Mouse (Mus musculus) left cerebral cortex, adult 8-10 months (tissue): ENCODE measurements around the gene Rplp2. TPM values are rescaled to one million over a fixed set of nuclear protein-coding genes. Genes with fewer than 3 reads are reported as not detected.

Experiments
- DNase-seq, 2 experiments: peaks; one replicate each; pipeline ENCODE4 v3.0.0; 2022; ENCODE audit warnings: low spot score in 2 of 2
- total RNA-seq, 4 experiments: library from RNA; stranded (reverse); gene quantifications; 2 replicates each; pipeline ENCODE4 v1.2.4; 2022

The Rplp2 gene
- total RNA-seq, 4 experiments from 2014 or later = 524 to 612 (median 563) TPM

DNA sequence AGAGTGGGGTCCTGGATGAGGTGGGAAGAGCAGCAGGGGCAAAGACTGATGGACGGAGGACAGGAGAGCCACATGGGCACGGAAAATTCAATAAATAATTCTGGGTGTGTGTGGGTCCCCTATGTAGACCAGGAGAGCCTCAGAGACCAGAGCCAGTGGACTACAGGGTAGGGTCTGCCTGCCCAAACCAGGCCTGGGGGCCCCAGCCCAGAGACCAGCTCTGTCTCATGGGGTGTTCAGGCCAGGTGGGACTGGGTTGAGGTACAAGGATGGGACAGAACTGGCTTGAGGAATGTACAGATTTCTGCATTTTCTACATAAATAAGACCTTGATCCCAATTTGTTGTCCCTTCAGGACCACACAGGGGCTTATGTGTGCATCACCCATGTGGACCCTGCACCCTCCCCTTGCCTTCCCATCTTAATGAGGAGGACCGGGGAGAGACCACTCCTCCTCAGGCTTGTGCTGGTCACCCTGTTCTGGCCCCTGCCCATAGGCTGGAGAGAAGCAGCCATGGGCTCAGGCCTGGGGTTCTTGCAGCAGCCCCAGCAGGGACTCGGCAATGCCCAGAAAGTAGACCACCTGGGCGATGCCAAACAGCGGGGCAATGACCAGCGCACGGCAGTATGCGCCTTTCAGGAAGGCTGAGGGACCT lies 16.5 kb upstream of the Rplp2 start:
- DNase-seq = no peak

DNA sequence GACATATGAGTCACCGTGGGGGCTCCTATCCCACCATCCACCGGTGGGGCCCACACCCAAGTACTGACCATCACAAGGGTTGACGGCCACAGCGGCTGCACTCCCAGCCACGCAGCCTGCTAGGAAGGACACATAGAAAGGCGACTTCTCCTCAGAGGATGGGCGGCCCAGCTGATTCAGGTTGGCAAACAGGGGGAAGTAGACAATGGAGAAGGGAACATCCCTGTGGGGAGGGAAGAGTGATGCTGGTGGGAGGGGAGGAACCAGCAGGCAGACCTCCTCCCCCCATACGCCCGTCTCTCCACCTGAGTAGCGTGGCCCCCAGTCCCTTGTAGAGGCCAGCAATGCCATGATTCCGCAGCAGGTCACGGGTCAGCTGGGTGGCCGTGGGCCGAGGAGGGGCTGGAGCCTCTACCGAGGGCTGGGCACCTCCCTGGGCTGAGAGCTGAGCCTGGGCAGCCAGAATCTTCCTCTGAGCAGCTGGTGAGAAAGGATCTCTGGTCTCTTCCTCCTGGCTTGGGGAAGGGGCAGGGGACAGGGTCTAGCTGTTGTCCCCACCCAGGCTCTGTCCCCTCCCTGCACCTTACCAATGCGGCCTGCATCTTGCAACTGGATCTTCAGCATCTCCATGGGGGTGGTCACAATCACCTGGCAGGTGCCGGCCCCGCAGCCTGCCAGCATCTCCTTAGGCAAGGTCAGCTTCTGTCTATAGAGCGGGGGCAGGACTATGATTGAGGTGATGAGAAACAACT lies 15.6 kb upstream of the Rplp2 start:
- no peak for DNase-seq

- DNase-seq = no peak
Measured at GRCm38 (mm10) chr7:141432186-141432611, 15.0 kb upstream of the Rplp2 start.

- no peak for DNase-seq
Measured at GRCm38 (mm10) chr7:141432741-141433516, 14.2 kb upstream of the Rplp2 start.

DNA sequence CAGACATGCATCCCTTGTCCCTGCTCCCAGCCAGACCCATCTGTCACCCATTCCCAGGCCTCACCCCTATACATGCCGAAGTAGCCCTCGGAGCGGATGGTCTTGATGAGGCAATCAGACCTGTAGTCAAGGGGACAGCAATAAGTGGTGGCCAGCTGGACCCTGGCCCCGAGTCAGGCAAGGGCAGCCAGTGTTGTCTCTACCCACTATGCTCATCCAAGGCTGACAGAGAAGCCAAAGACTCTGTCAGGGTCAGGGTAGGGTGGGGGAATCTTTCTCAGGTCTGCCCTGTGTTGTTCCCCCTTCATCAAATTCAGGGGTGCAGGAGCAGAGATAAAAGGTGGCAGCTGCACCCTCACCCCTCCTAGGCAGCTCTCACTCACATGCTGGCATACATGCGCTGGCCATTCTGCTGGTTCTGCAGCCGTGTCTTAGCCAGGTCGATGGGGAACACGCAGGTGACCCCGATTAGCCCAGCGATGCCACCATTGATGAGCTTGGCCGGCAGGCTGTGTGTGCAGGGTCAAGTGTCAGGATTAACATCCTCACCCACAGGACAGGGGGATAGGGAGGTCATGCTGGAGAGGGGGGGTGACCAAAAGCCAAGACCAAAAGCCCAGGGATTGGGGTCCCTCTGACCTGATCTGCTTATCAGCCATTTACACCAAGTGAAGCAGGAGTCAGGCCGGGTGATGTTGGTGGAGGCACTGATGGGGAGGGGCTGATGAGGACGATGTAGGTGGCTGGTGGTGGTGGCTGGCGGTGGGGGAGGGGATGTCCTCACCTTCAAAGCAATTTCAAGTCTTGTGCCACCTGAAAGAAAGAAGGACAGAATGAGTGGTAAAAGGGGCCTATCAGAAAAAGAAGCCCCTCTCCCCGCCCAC lies 13.4 kb upstream of the Rplp2 start:
- DNase-seq = no peak

- peak in 1 of 2 experiments; percentile 73 for DNase-seq
Measured at GRCm38 (mm10) chr7:141434464-141434863, 12.7 kb upstream of the Rplp2 start.

DNA sequence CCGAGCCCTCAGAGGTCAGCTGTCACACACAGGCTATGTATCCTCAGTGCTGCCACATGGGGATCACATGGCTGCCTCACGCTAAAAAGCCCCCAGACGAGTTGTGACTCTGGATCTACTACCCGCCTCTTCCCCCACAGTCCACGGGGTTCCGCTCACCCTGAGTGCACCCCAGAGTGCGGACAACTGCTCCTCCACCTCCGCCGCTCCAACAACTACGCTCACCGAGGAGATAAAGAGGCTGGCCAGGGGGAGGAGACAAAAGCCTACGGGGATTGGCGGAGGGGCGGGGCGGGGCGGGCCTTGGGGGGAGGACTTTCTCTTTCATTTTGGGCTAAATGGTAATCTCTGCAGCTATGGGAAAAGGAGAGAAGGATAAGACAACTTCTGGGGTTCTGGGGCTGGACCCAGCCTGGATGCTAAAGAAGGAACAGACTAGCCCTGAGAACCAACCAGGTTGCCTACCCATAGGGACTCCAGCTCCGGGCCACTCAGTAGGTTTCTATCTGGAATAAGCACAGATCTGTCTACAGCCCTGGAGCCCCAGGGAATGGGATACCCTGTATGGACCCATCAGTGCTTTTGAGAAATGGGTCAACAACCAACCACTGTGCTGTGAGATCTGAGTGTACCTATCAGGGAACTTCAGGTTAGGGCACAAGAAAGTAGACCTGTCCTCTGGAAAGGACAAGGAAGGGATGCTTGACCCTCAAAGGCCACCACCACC lies 11.9 kb upstream of the Rplp2 start:
- DNase-seq = no peak

- no peak for DNase-seq
Measured at GRCm38 (mm10) chr7:141435856-141436522, 11.2 kb upstream of the Rplp2 start.

DNA sequence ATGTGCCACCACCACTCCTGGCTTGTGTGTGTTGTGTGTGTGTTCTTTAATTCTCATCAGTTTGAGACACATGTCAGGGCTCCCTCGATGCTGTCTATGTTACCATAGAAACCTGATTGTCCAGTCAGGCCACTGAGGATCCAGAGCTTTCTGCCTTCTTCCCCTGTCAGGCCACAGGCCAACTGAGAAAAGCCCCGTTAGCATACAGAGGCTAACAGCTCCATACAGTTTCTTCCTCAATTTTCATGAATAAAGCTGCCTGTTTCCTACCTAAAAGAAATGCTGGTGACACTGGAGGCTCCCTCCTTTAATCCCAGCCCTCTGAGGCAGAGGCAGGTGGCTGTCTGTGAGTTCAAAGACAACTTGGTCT lies 10.7 kb upstream of the Rplp2 start:
- no peak for DNase-seq

DNA sequence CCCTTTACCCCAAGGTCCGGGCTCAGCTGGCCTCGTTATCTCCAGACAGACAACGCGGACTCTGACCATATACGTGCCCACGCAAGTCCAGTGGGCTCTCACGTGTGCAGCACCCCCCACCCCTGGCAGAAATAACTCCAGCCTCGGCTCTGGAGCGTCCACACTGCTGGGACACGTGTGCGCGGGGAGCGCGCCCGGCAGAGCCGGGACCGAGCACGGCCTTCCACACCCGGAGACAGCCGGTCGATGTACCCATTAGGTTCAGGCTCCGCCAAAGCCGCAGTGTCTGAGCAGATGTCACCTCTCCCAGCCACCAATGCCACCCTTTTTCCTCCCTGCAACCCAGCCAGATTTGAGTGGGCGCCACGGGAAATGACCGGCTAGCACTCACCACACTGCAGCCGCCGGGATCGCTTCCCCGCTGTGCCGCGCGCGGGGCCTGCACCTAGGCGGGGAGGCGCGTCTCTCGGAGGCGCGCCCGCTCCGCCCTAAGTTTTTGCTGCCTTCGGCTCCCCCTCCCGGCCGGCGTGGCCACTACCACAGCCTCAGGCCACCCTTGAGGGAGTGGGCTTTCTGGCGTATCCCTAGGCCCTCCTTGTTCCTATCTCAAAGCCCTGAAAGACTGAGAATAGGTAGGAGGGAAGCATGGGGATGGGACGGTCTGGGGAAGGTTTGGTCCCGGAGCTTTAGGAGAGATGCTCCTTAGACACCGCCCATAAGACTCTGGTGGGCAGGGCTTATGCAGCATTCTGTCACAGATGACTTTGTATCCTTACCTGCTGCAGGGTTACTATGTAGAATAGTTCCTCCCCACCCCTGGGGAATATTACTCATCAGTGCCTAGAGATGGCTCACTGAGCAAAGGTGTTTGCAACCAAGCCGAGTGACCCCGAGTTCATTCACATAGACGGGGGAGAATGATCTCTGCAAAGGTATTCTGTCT lies 9.7 kb upstream of the Rplp2 start, which contains the start of gene Slc25a22:
Gene Slc25a22 (minus strand): TSS at position 715 of the 943 bp plus-strand sequence.
- peak; percentile 71 to 72 for DNase-seq

DNA sequence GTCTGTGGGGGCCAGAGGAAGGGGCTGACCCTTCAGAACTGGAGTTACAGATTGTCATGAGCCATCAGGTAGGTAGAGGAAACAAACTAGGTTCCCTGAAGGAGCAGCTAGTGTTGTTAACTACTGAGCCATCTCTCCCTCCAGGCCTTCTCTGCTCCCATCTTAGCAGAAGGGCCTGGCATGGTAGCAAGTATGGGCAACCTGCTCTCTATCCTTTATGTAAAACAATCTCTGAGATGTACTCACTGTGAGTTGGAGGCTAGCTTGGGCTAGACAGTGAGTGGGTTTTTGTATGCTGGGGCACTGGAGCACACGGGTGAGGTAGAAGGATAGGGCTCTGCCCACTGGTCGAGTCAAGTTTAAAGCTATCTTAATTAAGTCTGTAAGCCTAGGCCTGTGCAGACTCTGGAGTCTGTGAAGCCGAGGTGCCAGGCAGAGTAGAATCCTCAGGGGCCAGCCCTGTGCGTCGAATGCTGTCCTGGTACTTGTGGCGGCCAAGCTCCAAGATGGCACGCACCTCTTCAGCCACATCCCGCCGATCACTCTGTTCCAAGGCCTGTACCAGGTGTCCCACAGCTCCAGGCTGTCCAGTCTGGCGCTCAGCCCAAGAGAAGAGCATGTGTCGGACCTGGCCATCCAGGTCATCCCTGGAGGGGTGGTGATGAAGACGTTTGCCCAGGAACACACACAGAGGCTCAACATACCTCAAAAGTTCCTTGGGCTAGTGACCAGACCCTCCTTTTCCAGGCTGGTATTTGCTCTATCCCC lies 8.8 kb upstream of the Rplp2 start:
- no peak for DNase-seq

- DNase-seq = no peak
Measured at GRCm38 (mm10) chr7:141439140-141439679, 8.0 kb upstream of the Rplp2 start.

- no peak for DNase-seq
Measured at GRCm38 (mm10) chr7:141439811-141440210, 7.4 kb upstream of the Rplp2 start.

DNA sequence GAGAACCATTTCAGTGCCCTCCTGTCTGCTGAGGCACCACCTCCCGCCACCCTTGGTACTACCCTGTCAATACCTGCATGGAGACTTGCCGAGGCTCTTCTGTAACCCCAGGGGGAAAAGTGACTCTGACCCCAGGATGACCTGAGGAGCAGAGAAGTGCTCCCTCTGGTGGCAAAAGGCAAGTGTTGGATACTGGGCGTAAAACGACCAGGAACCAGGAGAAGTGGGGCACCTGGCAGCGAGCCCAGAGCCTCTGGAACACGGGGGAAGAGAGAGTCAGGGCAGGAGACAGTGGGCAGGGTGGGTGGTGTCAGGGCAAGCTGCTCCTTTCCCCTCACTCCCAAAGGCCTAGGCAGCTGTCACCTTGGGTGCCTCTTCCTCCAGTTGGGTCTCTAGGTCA lies 6.6 kb upstream of the Rplp2 start:
- DNase-seq = no peak

DNA sequence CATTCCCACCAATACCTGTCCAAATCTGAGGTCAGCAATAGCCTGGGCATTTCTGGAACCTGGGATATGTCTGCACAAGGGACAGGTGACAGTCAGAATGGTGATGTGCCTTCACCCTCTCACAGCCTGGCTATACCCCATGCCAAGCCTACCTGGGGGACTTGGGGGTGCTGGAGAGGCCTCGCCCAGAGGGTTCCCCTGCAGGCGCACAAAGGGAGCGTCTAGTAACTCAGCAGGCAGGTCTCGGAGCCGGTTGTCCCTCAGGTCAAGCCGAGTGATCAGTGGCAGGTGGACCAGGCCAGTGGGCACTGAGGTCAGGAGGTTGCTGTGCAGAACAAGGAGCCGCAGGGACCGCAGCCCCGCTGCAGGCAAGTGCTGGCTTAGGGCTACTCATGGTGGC lies 5.7 kb upstream of the Rplp2 start:
- no peak for DNase-seq

DNA sequence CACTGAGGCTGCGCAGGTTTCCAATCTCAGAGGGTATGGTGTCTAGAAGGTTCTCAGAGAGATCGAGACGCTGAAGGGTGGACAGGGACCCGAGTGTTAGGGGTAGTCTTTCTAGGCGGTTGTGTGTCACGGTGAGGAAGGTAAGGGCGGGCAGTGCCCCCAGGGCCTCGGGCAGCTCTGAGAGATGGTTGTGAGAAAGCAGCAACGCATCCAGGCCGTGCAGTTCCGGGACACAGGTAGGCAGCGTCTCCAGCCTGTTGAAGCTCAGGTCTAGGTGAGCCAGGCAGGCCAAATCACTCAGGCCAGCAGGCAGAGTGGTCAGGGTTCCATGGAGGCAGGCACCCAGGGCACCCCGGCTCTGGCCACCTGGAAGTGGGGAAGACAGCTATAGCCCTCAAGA lies 5.0 kb upstream of the Rplp2 start:
- no peak for DNase-seq

DNA sequence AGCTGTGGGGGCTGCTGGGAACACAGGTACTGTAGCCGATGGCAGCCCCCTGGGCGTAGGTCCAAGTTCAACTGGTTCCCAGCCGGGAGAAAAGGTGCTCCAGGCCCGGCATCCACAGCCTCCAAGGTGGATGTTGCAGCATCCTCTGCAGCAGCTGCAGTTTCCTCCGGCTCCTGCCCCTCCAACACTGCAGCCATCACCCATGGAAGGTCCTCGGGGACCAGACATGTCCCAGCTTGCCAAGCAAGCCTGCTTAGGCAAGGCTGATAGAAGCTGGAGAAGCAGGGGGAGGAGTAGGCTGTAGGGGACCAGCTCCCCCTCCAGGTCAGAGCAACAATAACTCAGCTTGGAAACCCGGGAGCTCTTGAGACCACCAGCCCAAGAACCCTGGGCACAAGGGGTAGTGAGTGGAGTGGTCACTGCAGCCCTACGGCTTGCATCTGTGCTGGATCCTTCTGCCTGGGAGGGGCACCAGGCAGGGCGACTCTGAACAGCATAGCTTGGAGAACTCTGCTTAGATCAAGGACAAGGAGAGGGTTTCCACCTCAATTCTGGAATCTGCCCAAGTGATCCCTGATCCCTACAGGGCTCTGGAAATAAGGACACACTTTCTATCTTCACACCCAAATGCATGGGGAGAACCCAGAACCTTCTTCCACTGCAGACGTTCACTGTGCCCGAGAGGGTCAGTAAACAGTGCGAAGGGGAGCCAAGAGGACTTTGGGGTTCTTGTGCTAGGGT lies 3.9 kb upstream of the Rplp2 start:
- DNase-seq = no peak
